Mouse (Mus musculus): ENCODE measurements around the gene Rnaseh2a. TPM values are rescaled to one million over a fixed set of nuclear protein-coding genes. Genes with fewer than 3 reads are reported as not detected.
A peak's percentile ranks its signal among the peaks of the same experiment; 100 is the strongest.

The Rnaseh2a gene
- 100 to 1,000 TPM; 109 to 136 TPM for total RNA-seq (2021)
- long read RNA-seq, experiment 1, transcript Rnaseh2a-203 (8 exons, 2,044 nt) = major isoform, 90 of 122 reads
- long read RNA-seq, experiment 1, transcript Rnaseh2a-202 (10 exons, 2,981 nt) = minor isoform, 5 of 122 reads
- long read RNA-seq, experiment 1, partial matches to known transcripts = 5 of 122 reads
- long read RNA-seq, experiment 1, other reads (novel, unspliced or antisense) = 19 of 122 reads
- long read RNA-seq, experiment 2, transcript Rnaseh2a-203 (8 exons, 2,044 nt) = major isoform, 15 of 25 reads
- long read RNA-seq, experiment 2, partial matches to known transcripts = 2 of 25 reads
- long read RNA-seq, experiment 2, other reads (novel, unspliced or antisense) = 3 of 25 reads

GRCm38 (mm10) chr8:84969241-84970134 is at the start of gene Rnaseh2a, which contains the start of the genes Gm49661 and Prdx2:
Rnaseh2a (minus strand) TSS chr8:84969767.
Gm49661 (minus strand) TSS chr8:84969433.
Prdx2 (plus strand) TSS chr8:84969587.
- peak; percentile 84 to 88 for DNase-seq

- DNase-seq = no peak
Observed at GRCm38 (mm10) chr8:85017209-85017608, 47.6 kb upstream of the Rnaseh2a start.

- DNase-seq = no peak
Observed at GRCm38 (mm10) chr8:85016724-85017123, 47.2 kb upstream of the Rnaseh2a start.

DNA sequence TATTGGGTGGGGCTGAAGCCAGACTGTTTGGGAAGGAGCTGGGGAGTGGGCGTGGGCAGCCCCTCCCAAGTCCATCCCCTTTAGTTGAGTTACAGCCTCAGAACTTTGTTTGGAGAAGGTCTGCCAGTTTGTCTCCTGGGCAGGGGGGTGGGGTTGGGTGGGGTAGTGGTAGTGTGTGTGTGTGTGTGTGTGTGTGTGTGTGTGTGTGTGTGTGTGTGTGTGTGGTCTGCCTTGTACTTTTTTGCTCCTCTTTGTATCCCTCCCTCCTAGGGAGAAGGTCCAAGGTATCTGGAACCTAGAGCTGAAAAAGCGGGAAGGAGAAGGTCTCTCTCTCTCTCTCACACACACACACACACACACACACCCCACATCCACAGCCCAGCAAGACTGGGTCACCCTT is 44.9 kb upstream of the Rnaseh2a start, which contains the start of gene Best2:
TSS of gene Best2 (minus strand) at position 101 of the 400 bp plus-strand sequence.
- DNase-seq = no peak

DNA sequence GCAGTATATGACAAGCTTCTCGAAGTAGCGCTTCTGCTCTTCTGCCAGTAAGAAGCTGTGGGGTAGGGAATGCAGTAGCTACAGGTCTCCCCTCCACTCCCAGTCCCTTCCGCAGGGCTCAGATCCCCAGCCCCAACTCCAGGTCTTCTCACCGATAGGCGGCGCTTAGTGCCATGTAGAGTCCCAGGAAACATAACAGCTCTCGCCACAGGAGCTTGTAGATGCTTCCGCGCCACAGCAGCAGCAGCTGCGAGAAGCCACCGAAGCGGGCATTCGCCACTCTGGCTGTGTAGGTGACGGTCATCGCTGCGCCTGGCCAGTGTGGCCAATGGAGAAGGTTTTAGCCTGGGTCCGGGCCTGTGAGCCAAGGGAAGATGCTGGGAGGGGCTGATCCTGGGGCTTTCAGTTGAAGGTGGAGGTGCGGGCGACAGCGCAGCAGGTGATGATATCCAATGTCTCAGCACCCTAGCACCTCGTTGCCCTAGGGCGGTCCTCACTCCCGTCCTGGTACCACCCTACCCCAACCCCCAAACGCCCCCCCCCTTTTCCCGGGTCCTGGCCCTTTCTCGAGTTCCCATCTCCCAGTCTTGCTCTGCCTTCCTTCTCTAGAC is 43.8 kb upstream of the Rnaseh2a start:
- peak; percentile 78 to 82 for DNase-seq

DNA sequence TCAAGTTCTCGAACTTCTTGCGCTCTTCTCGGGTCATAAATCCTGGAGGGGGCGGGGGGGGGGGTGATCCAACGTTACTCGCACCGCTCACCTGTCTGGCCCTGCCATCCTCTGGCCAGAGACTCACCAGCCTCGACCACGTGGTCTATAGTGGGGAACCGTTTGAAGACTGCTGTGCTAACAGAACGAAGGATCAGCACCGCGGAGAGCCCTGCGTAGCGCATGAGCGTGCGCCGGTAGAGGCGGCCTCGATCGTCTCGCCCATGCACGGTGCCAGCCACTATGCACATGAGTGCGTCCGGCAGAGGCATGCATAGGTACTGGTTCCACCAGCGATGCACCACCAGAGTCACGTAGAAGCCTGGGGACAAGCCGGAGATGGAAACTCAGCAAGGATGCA is 41.7 kb upstream of the Rnaseh2a start:
- no peak for DNase-seq

DNA sequence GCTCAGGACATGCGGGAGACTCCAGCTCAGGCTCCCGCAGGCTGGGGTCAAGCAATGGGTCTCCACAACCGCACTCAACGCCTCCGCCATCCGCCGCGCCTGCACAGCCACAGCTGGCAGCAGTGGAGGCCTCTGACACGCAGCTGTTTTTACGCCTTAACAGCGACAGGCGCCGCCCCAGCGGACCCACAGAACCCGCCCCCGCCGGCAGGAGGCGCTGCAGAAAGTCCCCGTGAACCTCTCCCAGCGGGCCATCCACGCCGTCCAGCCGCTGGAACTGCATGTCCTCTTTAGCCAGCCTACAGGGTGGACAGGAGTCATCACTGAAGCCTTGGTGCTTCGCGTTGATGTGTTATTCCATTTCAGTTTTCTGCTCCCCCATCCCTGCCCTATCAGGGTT is 38.1 kb upstream of the Rnaseh2a start:
- DNase-seq = peak; percentile 57 to 64

DNA sequence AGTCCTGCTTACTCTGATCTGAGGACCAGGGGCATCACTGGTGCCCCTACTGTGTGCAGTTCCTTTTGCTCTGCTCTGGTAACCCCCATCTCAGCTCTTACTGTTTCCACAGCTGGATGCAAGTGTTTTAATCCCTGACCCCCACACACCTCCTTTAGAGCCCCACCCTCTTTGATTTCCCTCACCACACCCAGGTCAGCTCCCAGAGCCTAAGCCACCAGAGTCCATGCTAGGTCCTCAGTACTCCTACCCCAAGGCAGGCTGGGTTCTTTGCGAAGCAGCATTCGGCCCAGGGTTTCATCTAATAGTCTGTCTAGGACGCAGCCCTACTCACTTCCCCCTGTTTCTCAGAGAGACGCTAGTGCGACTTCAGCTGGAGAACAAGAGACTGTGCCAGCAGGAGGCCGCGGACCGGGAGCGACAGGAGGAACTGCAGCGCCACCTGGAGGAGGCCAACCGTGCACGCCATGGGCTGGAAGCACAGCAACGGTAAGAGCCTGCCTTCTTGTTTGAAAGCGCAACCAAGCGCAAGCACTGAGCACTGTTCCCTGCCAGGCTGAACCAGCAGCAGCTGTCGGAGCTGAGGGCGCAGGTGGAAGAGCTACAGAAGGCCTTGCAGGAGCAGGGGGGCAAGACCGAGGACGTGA is 28.2 kb upstream of the Rnaseh2a start:
- DNase-seq = peak; percentile 92 to 95

DNA sequence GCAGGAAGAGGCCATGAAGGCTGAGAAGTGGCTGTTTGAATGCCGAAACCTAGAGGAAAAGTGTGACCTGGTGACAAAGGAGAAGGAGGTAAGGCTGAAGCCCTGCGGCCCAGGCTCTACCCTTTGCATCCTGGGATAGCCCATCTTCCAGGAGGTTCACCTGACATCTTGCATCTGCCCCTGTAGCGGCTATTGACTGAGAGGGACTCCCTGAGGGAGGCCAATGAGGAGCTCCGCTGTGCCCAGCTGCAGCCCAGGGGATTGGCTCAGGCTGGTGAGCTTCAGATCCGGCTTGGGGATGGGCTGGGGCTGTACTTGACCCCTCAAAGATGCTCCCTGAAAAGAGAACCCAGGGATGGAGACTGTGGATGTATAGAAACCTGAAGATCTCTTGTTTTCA is 27.4 kb upstream of the Rnaseh2a start:
- DNase-seq = no peak

- no peak for DNase-seq
Observed at GRCm38 (mm10) chr8:84995680-84996079, 26.1 kb upstream of the Rnaseh2a start.

DNA sequence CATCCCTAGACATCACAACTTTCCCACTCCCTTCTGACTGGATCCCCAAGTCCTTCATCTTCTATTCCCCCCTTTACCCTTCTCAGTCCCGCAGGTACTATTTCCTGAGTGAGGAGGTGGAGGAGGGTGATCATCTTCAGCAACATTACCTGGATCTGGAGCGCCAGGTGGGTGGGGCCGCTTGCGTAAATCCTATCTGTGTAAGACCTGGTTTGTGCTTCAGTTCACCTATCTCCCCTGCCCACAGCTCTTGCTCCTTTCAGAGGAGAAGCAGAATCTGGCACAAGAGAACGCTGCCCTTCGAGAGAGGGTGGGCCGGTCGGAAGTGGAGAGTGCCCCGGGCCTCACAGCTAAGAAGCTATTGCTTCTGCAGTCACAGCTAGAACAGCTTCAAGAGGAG is 24.8 kb upstream of the Rnaseh2a start:
- no peak for DNase-seq

GRCm38 (mm10) chr8:84990836-84991235 is 21.3 kb upstream of the Rnaseh2a start:
- DNase-seq = no peak

DNA sequence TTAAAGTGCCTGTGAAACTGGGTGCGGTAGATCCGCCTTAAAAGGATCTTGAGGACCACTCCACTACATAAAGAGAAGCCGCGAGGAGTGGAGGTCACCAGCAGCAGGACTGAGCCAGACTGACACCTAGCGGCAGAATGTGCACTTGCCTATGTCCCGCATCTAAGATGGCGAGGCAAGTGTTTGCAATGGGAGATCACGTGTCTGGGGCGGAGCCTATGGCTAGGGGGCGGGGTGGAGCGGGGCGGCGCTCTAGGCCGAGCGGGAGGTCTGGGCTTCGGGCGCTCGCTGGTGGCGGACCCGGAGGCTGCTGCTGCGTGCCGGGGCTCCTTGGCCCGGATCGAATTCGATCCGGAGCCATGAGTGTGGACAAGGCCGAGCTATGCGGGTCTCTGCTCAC is 20.8 kb upstream of the Rnaseh2a start, which contains the start of gene Hook2:
TSS of gene Hook2 (plus strand) at position 255 of the 400 bp plus-strand sequence.
- DNase-seq = peak; percentile 96 to 97

DNA sequence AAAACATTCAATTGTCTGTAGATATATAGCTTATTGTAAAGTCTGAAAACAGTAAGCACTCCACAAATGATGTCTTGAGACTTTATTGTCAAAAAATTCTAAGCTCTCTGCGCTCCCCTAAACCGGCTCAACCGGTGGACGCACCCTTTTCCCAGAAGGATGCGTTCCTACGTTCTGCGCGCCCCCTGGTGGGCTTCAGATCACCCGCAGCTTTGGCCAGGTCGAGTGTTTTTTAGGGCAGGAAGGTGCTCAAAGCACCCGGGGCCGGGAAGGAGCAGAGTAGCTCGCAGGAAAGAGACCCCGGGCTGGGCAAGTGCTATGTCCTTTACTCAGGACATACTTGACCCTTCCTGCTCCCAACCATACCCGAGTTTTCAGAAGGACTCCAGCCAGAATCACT is 20.2 kb upstream of the Rnaseh2a start:
- DNase-seq = peak; percentile 93 to 96

DNA sequence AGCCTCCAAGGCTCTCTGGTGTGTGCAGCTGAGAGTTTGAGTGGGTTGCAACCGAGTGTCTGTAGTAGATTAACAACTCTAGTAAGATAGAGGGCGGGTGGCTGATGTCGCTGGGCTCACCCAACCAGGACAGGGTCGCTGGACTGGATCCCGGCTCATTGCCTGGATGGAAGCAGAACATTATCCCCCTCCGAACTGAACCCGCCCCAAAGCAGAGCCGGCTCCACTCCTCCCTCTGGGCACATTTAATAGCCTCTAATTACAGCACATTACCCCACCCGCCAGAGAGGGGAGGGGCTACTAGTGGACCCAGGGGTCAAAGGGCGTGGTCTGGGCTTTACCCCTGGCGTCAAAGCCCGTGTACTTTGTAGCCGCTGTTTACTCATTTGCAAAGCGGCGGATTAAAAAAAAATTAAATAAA is 19.8 kb upstream of the Rnaseh2a start:
- DNase-seq = peak in 1 of 2 experiments; percentile 72

- no peak for DNase-seq
Observed at GRCm38 (mm10) chr8:84987903-84988302, 18.3 kb upstream of the Rnaseh2a start.

- DNase-seq = no peak
Observed at GRCm38 (mm10) chr8:84987388-84987787, 17.8 kb upstream of the Rnaseh2a start.

DNA sequence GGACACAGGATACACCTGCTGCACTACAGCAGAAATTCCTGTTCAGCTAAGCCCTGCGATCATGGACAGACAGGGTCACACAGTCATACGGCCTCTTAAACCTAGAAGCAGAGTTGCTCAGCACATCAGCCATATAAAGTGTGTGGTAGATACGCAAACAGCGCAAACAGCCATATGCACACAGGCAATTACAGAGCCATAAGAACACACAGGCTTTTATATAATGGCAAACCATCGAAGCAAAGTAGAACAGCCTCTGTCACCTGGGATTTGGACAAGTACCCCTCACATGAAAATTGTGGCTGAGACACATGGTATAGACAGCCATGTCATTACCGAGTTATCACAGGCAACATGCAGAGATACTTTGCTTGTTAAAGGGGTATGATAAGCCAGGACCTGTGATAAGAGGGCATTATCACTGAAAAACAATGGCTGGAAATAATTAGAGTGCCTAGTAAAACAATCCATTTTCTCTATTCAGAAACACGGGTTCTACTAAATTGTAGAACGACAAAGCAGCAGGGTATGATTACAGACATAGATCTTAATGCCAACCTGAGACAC is 16.9 kb upstream of the Rnaseh2a start:
- DNase-seq = no peak

- DNase-seq = peak; percentile 88 to 94
Observed at GRCm38 (mm10) chr8:84985684-84986378, 16.3 kb upstream of the Rnaseh2a start.

GRCm38 (mm10) chr8:84985049-84985683 is 15.6 kb upstream of the Rnaseh2a start:
- DNase-seq = no peak

All from adrenal gland, postnatal 36 days (tissue).